Mouse (Mus musculus): ENCODE measurements at regions not wholly inside any gene's neighbourhood (a gene's known extent, or its start where the extent isn't known, plus 50 kb on each side); places are given as distances from the start of the nearest gene placed in this dataset.

DNA sequence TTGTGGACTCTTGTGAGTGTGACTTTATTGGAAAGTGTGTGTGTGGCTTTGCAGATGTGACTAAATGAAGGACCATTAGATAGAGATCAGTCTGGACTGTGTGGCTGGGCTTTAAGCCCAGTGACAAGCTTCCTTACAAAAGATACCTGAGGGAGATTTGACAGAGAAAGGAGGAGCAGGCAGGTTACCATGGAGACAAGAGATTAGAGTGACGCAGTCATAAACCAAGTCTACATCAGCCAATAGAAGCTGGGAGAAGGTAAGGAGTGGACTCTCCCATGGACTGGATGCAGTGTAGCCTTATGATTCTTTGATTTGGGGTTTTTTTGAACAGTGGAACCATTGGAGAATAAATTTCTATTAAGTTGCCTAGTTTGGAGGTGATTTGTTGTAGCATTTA lies 181.6 kb upstream of the Gm6793 start:
- no peak overlapping the region for H3K9ac ChIP-seq (ENCODE audit: control insufficient read depth, low read depth, low read length, poor library complexity, severe bottlenecking)
- no peaks in the 10 kb centered on the region for H3K79me2 ChIP-seq (ENCODE audit: control insufficient read depth, insufficient read depth, low read length, poor library complexity)
- no peaks in the 10 kb centered on the region for H3K9me3 ChIP-seq (replicated peaks; ENCODE audit: insufficient read depth, low read length)
- H3K27me3 ChIP-seq (ENCODE audit: control insufficient read depth in 1 of 2, insufficient read depth in 2 of 2, low read length in 2 of 2), result no peaks in the 10 kb centered on the region
- no peak for DNase-seq (ENCODE audit: low read depth, low spot score)
- H3K27ac ChIP-seq (ENCODE audit: control insufficient read depth, low read depth, low read length), result no peak overlapping the region
- H3K4me1 ChIP-seq (ENCODE audit: control insufficient read depth in 1 of 2, insufficient read depth in 2 of 2, low read length in 2 of 2), result no peaks in the 10 kb centered on the region
- H3K4me3 ChIP-seq (ENCODE audit: control insufficient read depth in 1 of 2, insufficient read depth in 1 of 2, low read depth in 2 of 2, low read length in 2 of 2), result no peak overlapping the region
- no peaks in the 10 kb centered on the region for H3K36me3 ChIP-seq (ENCODE audit: control insufficient read depth in 1 of 2, insufficient read depth in 2 of 2, low read length in 2 of 2)
- TF ChIP-seq CHD1 (IDR thresholded peaks at IDR 0.05; ENCODE audit: low read depth, low read length), result no peak
- no peak for TF ChIP-seq MYC (IDR thresholded peaks at IDR 0.05; ENCODE audit: low read depth, low read length)
- no peak for TF ChIP-seq POLR2A (IDR thresholded peaks at IDR 0.05; ENCODE audit: control insufficient read depth in 1 of 2, insufficient read depth in 1 of 2, low read depth in 1 of 2, low read length in 2 of 2, poor library complexity in 1 of 2)
- no peak for TF ChIP-seq POLR2AphosphoS2 (IDR thresholded peaks at IDR 0.05; ENCODE audit: low read length)
- TF ChIP-seq POLR2AphosphoS5 (IDR thresholded peaks at IDR 0.05; ENCODE audit: borderline replicate concordance, low read depth, low read length), result no peak
- TF ChIP-seq CHD2 (IDR thresholded peaks at IDR 0.05; ENCODE audit: low read length), result no peak
- TF ChIP-seq KAT2A (conservative IDR thresholded peaks at IDR 0.05; ENCODE audit: low read depth, low read length), result no peak
- no peak for TF ChIP-seq ELF1 (IDR thresholded peaks at IDR 0.05; ENCODE audit: low read depth, low read length)
- TF ChIP-seq BHLHE40 (IDR thresholded peaks at IDR 0.05; ENCODE audit: borderline replicate concordance, low read depth, low read length), result no peak
- no peak for TF ChIP-seq ZC3H11A (IDR thresholded peaks at IDR 0.05; ENCODE audit: low read depth, low read length)
- TF ChIP-seq ZKSCAN1 (IDR thresholded peaks at IDR 0.05; ENCODE audit: low read depth, low read length), result no peak
- no peak for TF ChIP-seq TCF12 (IDR thresholded peaks at IDR 0.05; ENCODE audit: low read depth, low read length)
- no peak for TF ChIP-seq USF2 (IDR thresholded peaks at IDR 0.05; ENCODE audit: borderline replicate concordance in 1 of 2, insufficient read depth in 1 of 2, low read depth in 1 of 2, low read length in 2 of 2)
- no peak for TF ChIP-seq GATA1 (IDR thresholded peaks at IDR 0.05; ENCODE audit: low read depth, low read length)
- no peak for TF ChIP-seq ETS1 (IDR thresholded peaks at IDR 0.05; ENCODE audit: low read depth, low read length)
- no peak for TF ChIP-seq MEF2A (IDR thresholded peaks at IDR 0.05; ENCODE audit: extremely low read depth, insufficient replicate concordance, low read depth, low read length, poor library complexity, severe bottlenecking)

DNA sequence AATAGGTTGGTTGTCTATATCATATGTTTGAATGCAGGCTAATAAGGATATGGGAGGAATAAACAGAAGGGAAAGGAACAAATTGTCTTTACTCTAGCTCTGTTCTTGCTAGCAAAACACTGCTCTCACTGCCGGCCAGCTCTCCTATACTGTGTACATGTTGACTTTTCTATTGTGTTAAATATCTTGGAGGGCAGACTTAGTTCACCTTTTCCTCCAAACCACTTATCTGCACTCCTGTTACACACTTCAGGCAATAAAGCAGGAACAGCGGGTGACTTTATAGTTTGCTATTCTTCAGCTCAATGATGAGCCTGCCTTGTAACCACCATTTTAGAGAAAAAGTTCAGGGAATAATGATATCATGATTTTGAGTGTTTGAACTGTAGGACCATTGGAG lies 181.0 kb upstream of the Gm6793 start:
- no peaks in the 10 kb centered on the region for H3K9me3 ChIP-seq (replicated peaks; ENCODE audit: insufficient read depth, low read length)
- TF ChIP-seq CHD2 (IDR thresholded peaks at IDR 0.05; ENCODE audit: low read length), result no peak
- no peak for TF ChIP-seq ZMIZ1 (IDR thresholded peaks at IDR 0.05; ENCODE audit: low read depth, low read length)
- no peak for TF ChIP-seq TCF12 (IDR thresholded peaks at IDR 0.05; ENCODE audit: low read depth, low read length)
- no peak for TF ChIP-seq TBP (IDR thresholded peaks at IDR 0.05; ENCODE audit: low read depth, low read length)
- TF ChIP-seq MAX (IDR thresholded peaks at IDR 0.05; ENCODE audit: low read length), result no peak
- no peak for TF ChIP-seq MAFK (IDR thresholded peaks at IDR 0.05; ENCODE audit: borderline replicate concordance, low read depth, low read length)
- no peak for TF ChIP-seq MAZ (IDR thresholded peaks at IDR 0.05; ENCODE audit: low read depth, low read length)
- TF ChIP-seq POLR2AphosphoS5 (IDR thresholded peaks at IDR 0.05; ENCODE audit: borderline replicate concordance, low read depth, low read length), result no peak
- TF ChIP-seq USF1 (IDR thresholded peaks at IDR 0.05; ENCODE audit: low read depth, low read length), result no peak
- TF ChIP-seq ZNF384 (IDR thresholded peaks at IDR 0.05; ENCODE audit: low read depth, low read length), result no peak
- no peak for TF ChIP-seq POLR2A (IDR thresholded peaks at IDR 0.05; ENCODE audit: control insufficient read depth in 1 of 2, insufficient read depth in 1 of 2, low read depth in 1 of 2, low read length in 2 of 2, poor library complexity in 1 of 2)
- no peak for TF ChIP-seq GABPA (IDR thresholded peaks at IDR 0.05; ENCODE audit: low read depth, low read length)
- H3K79me2 ChIP-seq (ENCODE audit: control insufficient read depth, insufficient read depth, low read length, poor library complexity), result no peaks in the 10 kb centered on the region
- no peaks in the 10 kb centered on the region for H3K36me3 ChIP-seq (ENCODE audit: control insufficient read depth in 1 of 2, insufficient read depth in 2 of 2, low read length in 2 of 2)
- H3K27me3 ChIP-seq (ENCODE audit: control insufficient read depth in 1 of 2, insufficient read depth in 2 of 2, low read length in 2 of 2), result no peaks in the 10 kb centered on the region
- no peak overlapping the region for H3K4me3 ChIP-seq (ENCODE audit: control insufficient read depth in 1 of 2, insufficient read depth in 1 of 2, low read depth in 2 of 2, low read length in 2 of 2)
- DNase-seq (ENCODE audit: low read depth, low spot score), result no peak
- no peak overlapping the region for H3K9ac ChIP-seq (ENCODE audit: control insufficient read depth, low read depth, low read length, poor library complexity, severe bottlenecking)
- no peaks in the 10 kb centered on the region for H3K4me1 ChIP-seq (ENCODE audit: control insufficient read depth in 1 of 2, insufficient read depth in 2 of 2, low read length in 2 of 2)
- no peak overlapping the region for H3K27ac ChIP-seq (ENCODE audit: control insufficient read depth, low read depth, low read length)
